Mouse (Mus musculus): ENCODE data around the gene Theg.

The Theg gene

GRCm38 (mm10) chr10:79590702-79591101 is 3.6 kb upstream of the Theg start:
- no peak for DNase-seq

GRCm38 (mm10) chr10:79587752-79588126 is 608 bp upstream of the Theg start:
- DNase-seq = no peak

GRCm38 (mm10) chr10:79586243-79586642 is 888 bp downstream of the Theg start:
- no peak for DNase-seq

GRCm38 (mm10) chr10:79585723-79586122 is 1.4 kb downstream of the Theg start:
- DNase-seq = no peak

GRCm38 (mm10) chr10:79585136-79585535 is 2.0 kb downstream of the Theg start:
- no peak for DNase-seq

- no peak for DNase-seq
Measured at GRCm38 (mm10) chr10:79584426-79584825, 2.7 kb downstream of the Theg start.

GRCm38 (mm10) chr10:79584021-79584420 is 3.1 kb downstream of the Theg start:
- DNase-seq = no peak

- DNase-seq = no peak
Measured at GRCm38 (mm10) chr10:79581501-79581900, 5.6 kb downstream of the Theg start.

- peak; percentile 30 for DNase-seq
Measured at GRCm38 (mm10) chr10:79580811-79581210, 6.3 kb downstream of the Theg start.

- no peak for DNase-seq
Measured at GRCm38 (mm10) chr10:79580356-79580755, 6.8 kb downstream of the Theg start.

- DNase-seq = no peak
Measured at GRCm38 (mm10) chr10:79579781-79580180, 7.3 kb downstream of the Theg start.

- no peak for DNase-seq
Measured at GRCm38 (mm10) chr10:79578891-79579290, 8.2 kb downstream of the Theg start.

GRCm38 (mm10) chr10:79578276-79578675 is 8.9 kb downstream of the Theg start:
- no peak for DNase-seq

- DNase-seq = no peak
Measured at GRCm38 (mm10) chr10:79577376-79577775, 9.8 kb downstream of the Theg start.

GRCm38 (mm10) chr10:79575754-79576153 is 11.4 kb downstream of the Theg start:
- DNase-seq = no peak

- DNase-seq = no peak
Measured at GRCm38 (mm10) chr10:79574796-79575195, 12.3 kb downstream of the Theg start.

- no peak for DNase-seq
Measured at GRCm38 (mm10) chr10:79574350-79574749, 12.8 kb downstream of the Theg start.

GRCm38 (mm10) chr10:79573611-79574010 is 13.5 kb downstream of the Theg start:
- DNase-seq = no peak

- no peak for DNase-seq
Measured at GRCm38 (mm10) chr10:79571314-79571713, 15.8 kb downstream of the Theg start.

GRCm38 (mm10) chr10:79569921-79570320 is 17.2 kb downstream of the Theg start:
- DNase-seq = no peak

GRCm38 (mm10) chr10:79559716-79560115 is 27.4 kb downstream of the Theg start:
- DNase-seq = no peak

GRCm38 (mm10) chr10:79557496-79557895 is 29.6 kb downstream of the Theg start:
- DNase-seq = no peak

GRCm38 (mm10) chr10:79556951-79557350 is 30.2 kb downstream of the Theg start:
- no peak for DNase-seq

- DNase-seq = no peak
Measured at GRCm38 (mm10) chr10:79555238-79555724, 31.9 kb downstream of the Theg start.

GRCm38 (mm10) chr10:79554330-79555237 is 32.5 kb downstream of the Theg start, which contains the start of gene Mier2:
Gene Mier2 (minus strand): TSS chr10:79555199.
- DNase-seq = peak; percentile 74

Data from lung, postnatal 14 days (tissue).